Mouse (Mus musculus): ENCODE measurements around the gene Tmem274.
"Not testable (repeated sequence)": the region's sequence is repeated elsewhere in the genome, so short reads cannot be mapped to it uniquely, and the experiment has no call there.

Gene Tmem274

GRCm38 (mm10) chr4:149477078-149477477, at the start of gene Tmem274:
Gene Tmem274, plus strand, starts transcription at chr4:149477378.
- no peak for DNase-seq (ENCODE audit: low spot score)

- no peak for DNase-seq (ENCODE audit: low spot score)
These were observed 47.6 kb upstream of the Tmem274 start for GRCm38 (mm10) chr4:149429592-149429991.

GRCm38 (mm10) chr4:149431887-149432286, 45.3 kb upstream of the Tmem274 start:
- DNase-seq (ENCODE audit: low spot score) = not testable (repeated sequence)

GRCm38 (mm10) chr4:149440576-149440975, 36.6 kb upstream of the Tmem274 start:
- DNase-seq (ENCODE audit: low spot score) = no peak

GRCm38 (mm10) chr4:149442436-149442835, 34.7 kb upstream of the Tmem274 start:
- DNase-seq (ENCODE audit: low spot score) = no peak

- DNase-seq (ENCODE audit: low spot score) = no peak
These were observed 32.7 kb upstream of the Tmem274 start for GRCm38 (mm10) chr4:149444465-149444864.

GRCm38 (mm10) chr4:149444964-149445701, 32.0 kb upstream of the Tmem274 start:
- DNase-seq (ENCODE audit: low spot score) = peak; percentile 84

- peak; percentile 59 for DNase-seq (ENCODE audit: low spot score)
These were observed 31.3 kb upstream of the Tmem274 start for GRCm38 (mm10) chr4:149445868-149446267.

- DNase-seq (ENCODE audit: low spot score) = no peak
These were observed 30.9 kb upstream of the Tmem274 start for GRCm38 (mm10) chr4:149446309-149446708.

- DNase-seq (ENCODE audit: low spot score) = no peak
These were observed 26.5 kb upstream of the Tmem274 start for GRCm38 (mm10) chr4:149450636-149451035.

- peak; percentile 49 for DNase-seq (ENCODE audit: low spot score)
These were observed 23.5 kb upstream of the Tmem274 start for GRCm38 (mm10) chr4:149453656-149454055.

- DNase-seq (ENCODE audit: low spot score) = no peak
These were observed 22.9 kb upstream of the Tmem274 start for GRCm38 (mm10) chr4:149454263-149454662.

- DNase-seq (ENCODE audit: low spot score) = no peak
These were observed 22.3 kb upstream of the Tmem274 start, which contains the start of gene Rbp7 for GRCm38 (mm10) chr4:149454879-149455278. Gene Rbp7, minus strand, starts transcription at chr4:149454978.

GRCm38 (mm10) chr4:149457163-149457562, 20.0 kb upstream of the Tmem274 start:
- DNase-seq (ENCODE audit: low spot score) = not testable (repeated sequence)

- no peak for DNase-seq (ENCODE audit: low spot score)
These were observed 19.2 kb upstream of the Tmem274 start for GRCm38 (mm10) chr4:149457831-149458430.

GRCm38 (mm10) chr4:149458526-149458925, 18.7 kb upstream of the Tmem274 start:
- DNase-seq (ENCODE audit: low spot score) = no peak

- no peak for DNase-seq (ENCODE audit: low spot score)
These were observed 17.8 kb upstream of the Tmem274 start for GRCm38 (mm10) chr4:149459425-149459824.

GRCm38 (mm10) chr4:149460475-149460874, 16.7 kb upstream of the Tmem274 start:
- not testable (repeated sequence) for DNase-seq (ENCODE audit: low spot score)

GRCm38 (mm10) chr4:149461579-149462304, 15.4 kb upstream of the Tmem274 start:
- no peak for DNase-seq (ENCODE audit: low spot score)

- DNase-seq (ENCODE audit: low spot score) = no peak
These were observed 14.7 kb upstream of the Tmem274 start for GRCm38 (mm10) chr4:149462305-149462971.

- no peak for DNase-seq (ENCODE audit: low spot score)
These were observed 13.7 kb upstream of the Tmem274 start for GRCm38 (mm10) chr4:149463435-149463950.

GRCm38 (mm10) chr4:149469557-149469956, 7.6 kb upstream of the Tmem274 start:
- no peak for DNase-seq (ENCODE audit: low spot score)

Data from c-Kit-positive CD71-positive TER-119-positive erythroid progenitor cells, embryonic 14.5 days (primary cell).